Mouse (Mus musculus) colon, adult 2 months (tissue): ENCODE measurements around the gene Tex29. TPM values are rescaled to one million over a fixed set of nuclear protein-coding genes. Genes with fewer than 3 reads are reported as not detected.

Source experiments
- polyA plus RNA-seq: library from polyadenylated mRNA; depleted of rRNA; stranded (reverse); fragments of >200 nt; gene quantifications from 2 replicates; pipeline ENCODE4 v1.2.3, GENCODE M21; 2012; rRNA removed

Tex29 gene
- not detected in 2 replicates for polyA plus RNA-seq

DNA sequence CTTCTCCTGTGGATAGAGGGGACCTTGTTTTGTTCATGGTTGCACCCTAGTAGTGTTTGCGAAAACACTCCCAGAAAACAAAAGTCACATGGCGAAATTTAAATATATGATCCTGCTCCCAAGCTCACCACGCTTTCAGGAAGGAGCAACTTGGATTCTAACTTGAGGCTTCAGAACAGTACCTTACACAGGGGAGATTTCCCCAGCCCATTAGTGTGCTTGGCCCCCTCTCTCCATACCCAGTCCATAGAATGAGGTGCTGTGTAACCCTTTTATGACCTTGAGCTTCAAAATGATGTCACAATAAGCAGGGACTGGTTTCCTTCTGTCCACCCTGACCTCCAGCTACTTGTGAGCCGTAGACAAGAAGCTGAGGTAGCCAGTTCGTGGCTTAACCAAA is at the start of gene Tex29:
TSS of gene Tex29 (plus strand) at position 301 of the 400 bp plus-strand sequence.

Other genes with a start within 250 kb of the Tex29 start
- 92.8 and 117 TPM in 2 replicates for gene Ankrd10, start 204.7 kb upstream of the Tex29 start, polyA plus RNA-seq
- not detected in 2 replicates for gene 1700016D06Rik, start 139.4 kb upstream of the Tex29 start, polyA plus RNA-seq
- 23.6 and 25.0 TPM in 2 replicates for gene Arhgef7, start 112.8 kb upstream of the Tex29 start, polyA plus RNA-seq